8 mouse cellular contexts compared by ENCODE assay signal in the genomic region with DNA sequence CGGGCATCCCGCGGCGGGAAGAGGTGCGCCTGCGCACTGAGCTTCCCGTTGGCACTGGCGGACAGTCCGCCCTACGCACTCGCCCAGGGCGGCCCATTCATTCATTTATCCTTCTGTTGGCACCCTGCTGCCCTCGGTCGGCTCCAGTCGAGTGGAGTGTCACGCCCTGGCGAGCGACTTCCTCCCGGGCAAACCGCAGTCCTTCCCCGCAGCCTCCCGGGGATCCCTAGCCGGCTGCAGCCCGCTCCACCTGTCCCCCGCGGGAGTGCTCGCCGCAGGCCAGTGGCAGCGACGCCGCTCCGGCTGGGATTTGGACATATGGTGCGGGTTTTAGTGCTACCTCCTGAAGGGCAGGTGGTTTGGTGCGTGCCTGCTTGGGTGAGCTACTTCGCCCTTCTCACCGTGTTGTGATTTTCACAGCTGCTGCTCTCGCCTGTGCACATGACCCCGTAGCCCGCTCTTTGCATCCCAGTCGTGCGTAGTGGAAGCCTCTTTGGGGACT. TPM values are rescaled to one million over a fixed set of nuclear protein-coding genes. Genes with fewer than 3 reads are reported as not detected.
A peak's percentile ranks its signal among the peaks of the same experiment; 100 is the strongest.
DNase-seq lines count a peak whose midpoint lies in the region; ATAC-seq and TF ChIP-seq lines count a peak whose summit lies in the region.

No protein-coding gene starts in this region.

- TF ChIP-seq POLR2A in bone marrow macrophage, adult 2 months (IDR thresholded peaks at IDR 0.05; ENCODE audit: borderline replicate concordance, low read depth, low read length) = no peak

- H3K27me3 ChIP-seq in heart, postnatal 0 days (ENCODE audit: control insufficient read depth, insufficient read depth, low read length) = no peaks in the 10 kb centered on the region
- H3K27me3 ChIP-seq in hindbrain, embryonic 11.5 days (ENCODE audit: control insufficient read depth, insufficient read depth, low read length) = no peaks in the 10 kb centered on the region
- H3K27me3 ChIP-seq in midbrain, embryonic 10.5 days (ENCODE audit: low read depth, poor library complexity, severe bottlenecking) = no peaks in the 10 kb centered on the region

- peak overlapping the region; percentile 67 for H3K4me3 ChIP-seq in heart, postnatal 0 days (ENCODE audit: low read depth, low read length)
- peak overlapping the region; percentile 94 for H3K4me3 ChIP-seq in bone marrow macrophage, adult 2 months (ENCODE audit: insufficient read depth, low read length)
- H3K4me3 ChIP-seq in hindbrain, embryonic 11.5 days (ENCODE audit: low read depth, low read length) = peak overlapping the region; percentile 81
- H3K4me3 ChIP-seq in midbrain, embryonic 10.5 days = peak overlapping the region; percentile 92

- H3K4me1 ChIP-seq in heart, postnatal 0 days (ENCODE audit: control insufficient read depth, insufficient read depth) = peaks cover 3% of the 10 kb centered on the region; the same call in 1 of the 2 replicates
- peaks cover 13% of the 10 kb centered on the region for H3K4me1 ChIP-seq in bone marrow macrophage, adult 2 months (ENCODE audit: control insufficient read depth, insufficient read depth, low read length)
- no peaks in the 10 kb centered on the region for H3K4me1 ChIP-seq in hindbrain, embryonic 11.5 days (replicated peaks; ENCODE audit: control insufficient read depth, insufficient read depth, low read length)
- peaks cover 25% of the 10 kb centered on the region for H3K4me1 ChIP-seq in midbrain, embryonic 10.5 days

- no peak for TF ChIP-seq EP300 in heart, postnatal 0 days (IDR thresholded peaks at IDR 0.05; ENCODE audit: low read depth)

- peak overlapping the region; percentile 99 for H3K4me2 ChIP-seq in heart, postnatal 0 days (ENCODE audit: low read depth, low read length)
- peak overlapping the region; percentile 57 for H3K4me2 ChIP-seq in hindbrain, embryonic 11.5 days (replicated peaks; ENCODE audit: low read depth, low read length)

- TF ChIP-seq CTCF in heart, postnatal 0 days (IDR thresholded peaks at IDR 0.05; ENCODE audit: low read depth) = no peak
- TF ChIP-seq CTCF in bone marrow macrophage, adult 2 months (IDR thresholded peaks at IDR 0.05; ENCODE audit: low read depth, low read length) = no peak

- peak; percentile 88 for ATAC-seq in heart, postnatal 0 days (ENCODE audit: insufficient read depth, low read depth)
- ATAC-seq in hindbrain, embryonic 11.5 days (ENCODE audit: low FRiP score) = peak; percentile 94

- H3K36me3 ChIP-seq in heart, postnatal 0 days (replicated peaks; ENCODE audit: control insufficient read depth, insufficient read depth, low read length) = peaks cover 7% of the 10 kb centered on the region
- H3K36me3 ChIP-seq in hindbrain, embryonic 11.5 days (ENCODE audit: control insufficient read depth, insufficient read depth, low read length) = no peaks in the 10 kb centered on the region
- H3K36me3 ChIP-seq in midbrain, embryonic 10.5 days = peaks cover 32% of the 10 kb centered on the region

- peak overlapping the region; percentile 25; the same call in 1 of the 2 replicates for H3K27ac ChIP-seq in heart, postnatal 0 days (ENCODE audit: low read depth)
- H3K27ac ChIP-seq in bone marrow macrophage, adult 2 months (ENCODE audit: insufficient read depth, low read depth, low read length) = peak overlapping the region; percentile 71
- peak overlapping the region; percentile 48 for H3K27ac ChIP-seq in hindbrain, embryonic 11.5 days (ENCODE audit: low read depth, low read length)
- peak overlapping the region; percentile 94 for H3K27ac ChIP-seq in midbrain, embryonic 10.5 days (replicated peaks)

- peak overlapping the region; percentile 48 for H3K9ac ChIP-seq in heart, postnatal 0 days (replicated peaks; ENCODE audit: low read depth, low read length)
- peak overlapping the region; percentile 82 for H3K9ac ChIP-seq in hindbrain, embryonic 11.5 days (ENCODE audit: low read depth, low read length)

- H3K9me3 ChIP-seq in heart, postnatal 0 days (replicated peaks; ENCODE audit: control insufficient read depth, low read length) = 0 out of 2 replicates have a peak, but pooled peaks cover 1% of the 10 kb centered on the region
- no peaks in the 10 kb centered on the region for H3K9me3 ChIP-seq in hindbrain, embryonic 11.5 days (ENCODE audit: control insufficient read depth, low read length)
- no peaks in the 10 kb centered on the region for H3K9me3 ChIP-seq in midbrain, embryonic 10.5 days (replicated peaks)

- DNase-seq in heart, postnatal 0 days (ENCODE audit: low spot score) = no peak
- no peak for DNase-seq in heart, adult 18-20 months
- no peak for DNase-seq in hindbrain, embryonic 11.5 days (ENCODE audit: low spot score)
- no peak for DNase-seq in midbrain, embryonic 10.5 days (ENCODE audit: low spot score)
- DNase-seq in adrenal gland, adult 18-20 months (ENCODE audit: low spot score in 2 of 2) = no peak
- no peak for DNase-seq in right cerebral cortex, postnatal 14 days
- DNase-seq in B cell, adult 2 months = no peak

- WGBS in heart, postnatal 0 days = under 1% methylated on average over 41 of the region's 41 CpGs
- under 1% methylated on average over 41 of the region's 41 CpGs for WGBS in hindbrain, embryonic 11.5 days
- WGBS in midbrain, embryonic 10.5 days = under 1% methylated on average over 41 of the region's 41 CpGs

RNA-seq across cellular contexts. Expression of a gene that starts 0.4 kb away (rescaled TPM):
- 8.1 and 10.8 TPM in 2 replicates for total RNA-seq in heart, postnatal 0 days (2014; rRNA removed; ENCODE audit: low replicate concordance)
- 4.0 and 5.5 TPM in 2 replicates for polyA plus RNA-seq in heart, postnatal 0 days (2015; fragmentation: Nextera tagmentation; extraction: Ambion mirVana)
- total RNA-seq in heart, adult 18-20 months (2021) = under 1 TPM; 0.57 to 0.65 TPM
- 5.9 and 8.4 TPM in 2 replicates for polyA plus RNA-seq in bone marrow macrophage, adult 2 months (2012; ENCODE audit: insufficient read depth, insufficient read length, missing spikeins)
- 53.0 and 53.8 TPM in 2 replicates for polyA plus RNA-seq in hindbrain, embryonic 11.5 days (2014; fragmentation: Nextera tagmentation; extraction: Ambion mirVana)
- 59.3 and 63.5 TPM in 2 replicates for polyA plus RNA-seq in midbrain, embryonic 10.5 days (2016; fragmentation: Nextera tagmentation; extraction: Ambion mirVana)
- 1 to 10 TPM; 2.7 to 3.2 TPM for total RNA-seq in adrenal gland, adult 18-20 months (2021)

RNA-seq across cellular contexts. Expression of a gene that starts 38.4 kb away (rescaled TPM):
- total RNA-seq in heart, postnatal 0 days (2014; rRNA removed; ENCODE audit: low replicate concordance) = 0.50 TPM in 1 of 2 replicates, not detected in the other
- polyA plus RNA-seq in heart, postnatal 0 days (2015; fragmentation: Nextera tagmentation; extraction: Ambion mirVana) = 0.23 and 0.25 TPM in 2 replicates
- not detected for total RNA-seq in heart, adult 18-20 months (2021)
- polyA plus RNA-seq in bone marrow macrophage, adult 2 months (2012; ENCODE audit: insufficient read depth, insufficient read length, missing spikeins) = not detected in 2 replicates
- 5.5 and 6.2 TPM in 2 replicates for polyA plus RNA-seq in hindbrain, embryonic 11.5 days (2014; fragmentation: Nextera tagmentation; extraction: Ambion mirVana)
- polyA plus RNA-seq in midbrain, embryonic 10.5 days (2016; fragmentation: Nextera tagmentation; extraction: Ambion mirVana) = 3.8 and 5.2 TPM in 2 replicates
- total RNA-seq in adrenal gland, adult 18-20 months (2021) = under 1 TPM; 0.10 to 0.19 TPM

Comparison
In these comparisons a context has a peak if more than half of its experiments do, and no peak if none do; other contexts are left out.
1. H3K27ac ChIP-seq: peak in every context shown above with its lines; median percentile 94 in midbrain, embryonic 10.5 days; 71 in bone marrow macrophage, adult 2 months; 48 in hindbrain, embryonic 11.5 days; 25 in heart, postnatal 0 days.